Mouse (Mus musculus): ENCODE results near the gene Ifna11.
"Not testable (repeated sequence)": the region's sequence is repeated elsewhere in the genome, so short reads cannot be mapped to it uniquely, and the experiment has no call there.

The Ifna11 gene
- long read RNA-seq, experiment 1, result 0 reads
- long read RNA-seq, experiment 2, result 0 reads

DNA sequence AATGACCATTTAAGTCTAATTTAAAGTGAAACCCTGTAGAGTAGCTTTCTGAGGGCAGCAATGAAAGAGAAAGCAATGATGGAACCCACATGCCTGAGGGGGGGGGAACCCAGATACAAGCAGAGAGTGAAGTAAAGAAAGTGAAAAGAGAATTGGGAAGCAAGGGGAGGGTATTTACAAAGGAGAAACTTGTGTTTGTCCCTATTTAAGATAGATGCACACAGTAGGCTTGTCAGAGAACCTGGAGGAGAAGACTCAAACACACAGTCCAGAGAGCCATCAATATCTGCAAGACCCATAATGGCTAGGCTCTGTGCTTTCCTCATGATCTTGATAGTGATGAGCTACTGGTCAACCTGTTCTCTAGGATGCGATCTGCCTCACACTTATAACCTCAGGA, at the start of gene Ifna11:
Gene Ifna11 (plus strand): TSS at position 301 of the 400 bp plus-strand sequence.
- intact Hi-C loops (cut with DNase I), result loop anchor here (5.0 kb wide), 1 partner anchor 137 kb away; the partner anchor contains the start of gene Ifna2

- intact Hi-C loops (cut with DNase I), result not testable (repeated sequence)
These were observed 46.2 kb upstream of the Ifna11 start, which contains the start of gene Gm13290 for GRCm38 (mm10) chr4:88773534-88773933. TSS of gene Gm13290 (plus strand) at chr4:88773834.

DNA sequence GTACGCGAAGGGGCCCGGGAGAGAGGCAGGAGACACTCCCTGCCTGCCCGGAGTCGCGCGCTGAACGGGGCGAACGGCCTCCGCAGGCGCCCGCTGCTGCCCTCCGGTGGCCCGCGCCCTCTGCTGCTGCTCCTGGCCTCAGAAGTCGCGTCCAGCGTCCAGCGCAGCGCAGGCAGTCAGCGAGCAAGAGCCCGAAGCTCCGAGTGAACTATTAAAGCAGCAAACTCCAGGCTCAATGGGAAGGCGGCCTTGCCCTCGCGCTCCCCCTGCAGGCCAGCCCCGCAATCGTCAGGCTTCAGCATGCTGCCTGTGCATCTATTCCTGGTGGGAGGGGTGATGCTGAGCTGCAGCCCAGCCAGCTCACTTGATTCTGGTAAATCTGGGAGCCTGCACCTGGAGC, 43.1 kb upstream of the Ifna11 start, which contains the start of gene Gm13289:
Gene Gm13289 (plus strand): TSS at position 301 of the 400 bp plus-strand sequence.
- intact Hi-C loops (cut with DNase I), result not testable (repeated sequence)

GRCm38 (mm10) chr4:88779550-88779949, 40.2 kb upstream of the Ifna11 start, which contains the start of gene Gm13272:
TSS of gene Gm13272 (plus strand) at chr4:88779850.
- intact Hi-C loops (cut with DNase I), result not testable (repeated sequence)

GRCm38 (mm10) chr4:88780320-88780719, 39.4 kb upstream of the Ifna11 start:
- intact Hi-C loops (cut with DNase I), result not testable (repeated sequence)

- intact Hi-C loops (cut with DNase I), result not testable (repeated sequence)
These were observed 37.9 kb upstream of the Ifna11 start, which contains the start of gene Ifnz for GRCm38 (mm10) chr4:88781831-88782230. TSS of gene Ifnz (plus strand) at chr4:88782131.

DNA sequence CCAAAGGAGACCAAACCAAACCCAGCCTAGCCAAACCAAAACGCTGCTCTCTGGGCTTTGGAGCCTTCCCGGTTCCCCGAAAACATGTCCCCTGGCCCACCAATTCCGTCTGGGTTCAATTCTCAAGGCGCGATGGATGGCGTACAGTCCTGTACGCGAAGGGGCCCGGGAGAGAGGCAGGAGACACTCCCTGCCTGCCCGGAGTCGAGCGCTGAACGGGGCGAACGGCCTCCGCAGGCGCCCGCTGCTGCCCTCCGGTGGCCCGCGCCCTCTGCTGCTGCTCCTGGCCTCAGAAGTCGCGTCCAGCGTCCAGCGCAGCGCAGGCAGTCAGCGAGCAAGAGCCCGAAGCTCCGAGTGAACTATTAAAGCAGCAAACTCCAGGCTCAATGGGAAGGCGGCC, 37.4 kb upstream of the Ifna11 start:
- intact Hi-C loops (cut with DNase I), result not testable (repeated sequence)

DNA sequence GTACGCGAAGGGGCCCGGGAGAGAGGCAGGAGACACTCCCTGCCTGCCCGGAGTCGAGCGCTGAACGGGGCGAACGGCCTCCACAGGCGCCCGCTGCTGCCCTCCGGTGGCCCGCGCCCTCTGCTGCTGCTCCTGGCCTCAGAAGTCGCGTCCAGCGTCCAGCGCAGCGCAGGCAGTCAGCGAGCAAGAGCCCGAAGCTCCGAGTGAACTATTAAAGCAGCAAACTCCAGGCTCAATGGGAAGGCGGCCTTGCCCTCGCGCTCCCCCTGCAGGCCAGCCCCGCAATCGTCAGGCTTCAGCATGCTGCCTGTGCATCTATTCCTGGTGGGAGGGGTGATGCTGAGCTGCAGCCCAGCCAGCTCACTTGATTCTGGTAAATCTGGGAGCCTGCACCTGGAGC, 34.4 kb upstream of the Ifna11 start, which contains the start of gene Gm13276:
Gene Gm13276 (plus strand): TSS at position 301 of the 400 bp plus-strand sequence.
- intact Hi-C loops (cut with DNase I), result not testable (repeated sequence)

DNA sequence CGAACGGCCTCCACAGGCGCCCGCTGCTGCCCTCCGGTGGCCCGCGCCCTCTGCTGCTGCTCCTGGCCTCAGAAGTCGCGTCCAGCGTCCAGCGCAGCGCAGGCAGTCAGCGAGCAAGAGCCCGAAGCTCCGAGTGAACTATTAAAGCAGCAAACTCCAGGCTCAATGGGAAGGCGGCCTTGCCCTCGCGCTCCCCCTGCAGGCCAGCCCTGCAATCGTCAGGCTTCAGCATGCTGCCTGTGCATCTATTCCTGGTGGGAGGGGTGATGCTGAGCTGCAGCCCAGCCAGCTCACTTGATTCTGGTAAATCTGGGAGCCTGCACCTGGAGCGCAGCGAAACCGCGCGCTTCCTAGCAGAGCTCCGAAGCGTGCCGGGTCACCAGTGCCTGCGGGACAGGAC, 31.4 kb upstream of the Ifna11 start, which contains the start of gene Gm13277:
Gene Gm13277 (plus strand): TSS at position 231 of the 400 bp plus-strand sequence.
- intact Hi-C loops (cut with DNase I), result not testable (repeated sequence)

- intact Hi-C loops (cut with DNase I), result not testable (repeated sequence)
These were observed 28.5 kb upstream of the Ifna11 start, which contains the start of gene Gm13278 for GRCm38 (mm10) chr4:88791250-88791649. TSS of gene Gm13278 (plus strand) at chr4:88791550.

- intact Hi-C loops (cut with DNase I), result not testable (repeated sequence)
These were observed 25.7 kb upstream of the Ifna11 start, which contains the start of gene Gm13275 for GRCm38 (mm10) chr4:88793936-88794675. TSS of gene Gm13275 (plus strand) at chr4:88794487.

- intact Hi-C loops (cut with DNase I), result not testable (repeated sequence)
These were observed 22.7 kb upstream of the Ifna11 start, which contains the start of gene Gm13279 for GRCm38 (mm10) chr4:88797097-88797496. TSS of gene Gm13279 (plus strand) at chr4:88797397.

DNA sequence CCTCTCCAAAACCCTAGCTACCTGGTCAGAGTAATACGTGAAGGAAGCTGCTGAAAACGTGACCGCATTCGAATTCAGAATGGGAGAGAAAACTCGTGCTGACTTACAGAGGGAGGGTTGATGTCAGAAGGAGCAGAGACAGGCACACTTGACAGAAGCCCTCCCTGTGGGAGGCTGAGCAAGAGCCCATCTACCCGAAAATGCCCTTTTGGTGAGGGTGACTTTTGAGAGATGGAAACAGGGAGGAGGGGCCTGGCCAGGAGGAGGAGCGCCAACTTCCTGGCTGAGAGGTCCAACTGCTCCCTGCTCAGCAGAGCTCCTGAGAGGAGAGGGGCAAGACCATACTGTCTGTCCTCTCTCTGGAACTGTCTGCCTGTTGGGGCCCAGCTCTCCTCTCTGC, 20.4 kb upstream of the Ifna11 start, which contains the start of gene Gm13285:
Gene Gm13285 (plus strand): TSS at position 301 of the 400 bp plus-strand sequence.
- intact Hi-C loops (cut with DNase I), result not testable (repeated sequence)

DNA sequence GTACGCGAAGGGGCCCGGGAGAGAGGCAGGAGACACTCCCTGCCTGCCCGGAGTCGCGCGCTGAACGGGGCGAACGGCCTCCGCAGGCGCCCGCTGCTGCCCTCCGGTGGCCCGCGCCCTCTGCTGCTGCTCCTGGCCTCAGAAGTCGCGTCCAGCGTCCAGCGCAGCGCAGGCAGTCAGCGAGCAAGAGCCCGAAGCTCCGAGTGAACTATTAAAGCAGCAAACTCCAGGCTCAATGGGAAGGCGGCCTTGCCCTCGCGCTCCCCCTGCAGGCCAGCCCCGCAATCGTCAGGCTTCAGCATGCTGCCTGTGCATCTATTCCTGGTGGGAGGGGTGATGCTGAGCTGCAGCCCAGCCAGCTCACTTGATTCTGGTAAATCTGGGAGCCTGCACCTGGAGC, 16.8 kb upstream of the Ifna11 start, which contains the start of gene Gm13287:
Gene Gm13287 (plus strand): TSS at position 301 of the 400 bp plus-strand sequence.
- intact Hi-C loops (cut with DNase I), result not testable (repeated sequence)

GRCm38 (mm10) chr4:88805231-88805630, 14.5 kb upstream of the Ifna11 start, which contains the start of gene Gm13288:
TSS of gene Gm13288 (plus strand) at chr4:88805531.
- intact Hi-C loops (cut with DNase I), result not testable (repeated sequence)

GRCm38 (mm10) chr4:88805761-88806160, 14.0 kb upstream of the Ifna11 start:
- intact Hi-C loops (cut with DNase I), result not testable (repeated sequence)

GRCm38 (mm10) chr4:88815928-88816327, 3.8 kb upstream of the Ifna11 start, which contains the start of gene Ifna7:
TSS of gene Ifna7 (plus strand) at chr4:88816228.
- intact Hi-C loops (cut with DNase I), result no loop called here

DNA sequence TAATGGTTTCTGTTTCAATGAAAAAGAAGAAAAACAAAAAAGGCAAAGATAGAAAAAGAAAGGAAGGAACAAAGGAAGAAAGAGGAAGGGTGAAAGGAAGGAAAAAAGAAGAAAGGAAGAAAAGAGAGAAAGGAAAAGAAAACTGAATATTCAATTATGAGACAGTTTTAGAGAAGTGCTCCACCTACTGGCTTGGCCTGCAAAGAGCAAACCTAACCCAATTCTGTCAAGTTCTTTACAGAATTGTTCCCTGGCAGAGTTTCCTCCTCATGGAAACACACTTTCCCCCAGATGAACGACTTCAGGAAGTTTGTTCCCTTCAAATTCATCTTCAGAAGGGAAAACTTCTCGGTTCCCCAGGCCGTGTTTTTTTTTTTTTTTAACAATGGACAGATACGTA, 3.2 kb downstream of the Ifna11 start:
- intact Hi-C loops (cut with DNase I), result loop anchor here (5.0 kb wide), 1 partner anchor 141 kb away; the partner anchor contains the start of gene Ifna2

- intact Hi-C loops (cut with DNase I), result not testable (repeated sequence)
These were observed 7.4 kb downstream of the Ifna11 start, which contains the start of gene Ifna6 for GRCm38 (mm10) chr4:88827116-88827515. TSS of gene Ifna6 (plus strand) at chr4:88827416.

DNA sequence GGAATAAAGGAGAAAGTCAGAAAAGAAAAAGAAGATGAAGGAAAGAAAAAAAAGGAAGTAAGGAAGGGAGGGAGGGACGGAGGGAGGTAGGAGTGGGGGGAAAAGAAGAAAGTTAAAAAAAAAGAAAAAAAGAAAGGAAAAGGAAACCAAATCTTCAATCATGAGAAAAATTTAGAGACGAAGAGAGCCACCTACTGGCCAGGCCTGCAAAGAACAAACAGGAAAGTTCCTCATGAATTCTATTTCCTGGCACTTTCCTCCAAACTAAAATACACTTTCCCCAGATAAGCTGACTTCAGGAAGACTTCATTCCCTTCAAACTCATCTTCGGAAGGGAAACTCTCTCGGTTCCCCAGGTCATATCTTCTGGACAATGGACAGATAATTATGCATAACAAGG, 10.8 kb downstream of the Ifna11 start:
- intact Hi-C loops (cut with DNase I), result no loop called here

GRCm38 (mm10) chr4:88835225-88835624, 15.5 kb downstream of the Ifna11 start, which contains the start of gene Ifna5:
TSS of gene Ifna5 (plus strand) at chr4:88835525.
- intact Hi-C loops (cut with DNase I), result not testable (repeated sequence)

Data from adrenal gland (tissue).